Mouse (Mus musculus) olfactory bulb, adult 2 months (tissue): ENCODE measurements around the gene Lrrc8d. TPM values are rescaled to one million over a fixed set of nuclear protein-coding genes. Genes with fewer than 3 reads are reported as not detected.

ENCODE experiments used
- H3K27ac ChIP-seq: fragments of 200-500 bp; 2 replicates; pipeline ENCODE4 v1.5.1; 2012; ENCODE audit warnings: low read depth, low read length; ENCODE audit not compliant: insufficient read depth
- H3K4me1 ChIP-seq: fragments of 200-500 bp; 2 replicates; pipeline ENCODE4 v1.6.1; 2012; ENCODE audit warnings: low read length; ENCODE audit not compliant: control insufficient read depth, insufficient read depth
- H3K4me3 ChIP-seq: fragments of 200-500 bp; 2 replicates; pipeline ENCODE4 v1.5.1; 2012; ENCODE audit warnings: mild to moderate bottlenecking, low read depth, low read length, moderate library complexity; ENCODE audit not compliant: insufficient read depth
- CTCF ChIP-seq: fragments of 200-500 bp; IDR thresholded peaks from 2 replicates; pipeline ENCODE4 v1.5.1; 2012; ENCODE audit warnings: low read depth, mild to moderate bottlenecking, low read length, moderate library complexity; ENCODE audit not compliant: insufficient read depth
- POLR2A ChIP-seq: fragments of 200-500 bp; IDR thresholded peaks from 2 replicates; pipeline ENCODE4 v1.6.1; 2012; ENCODE audit warnings: mild to moderate bottlenecking, low read depth, low read length, moderate library complexity; ENCODE audit not compliant: insufficient read depth
- WGBS: fragments of 180-500 bp; shearing (Covaris S2); methylation state at CpG from one replicate; pipeline ENCODE4 v1.1.7; 2018; 5-methylcytosine and 5-hydroxymethylcytosine counted together
- polyA plus RNA-seq: library from polyadenylated mRNA; stranded (reverse); fragments of >200 nt; gene quantifications from 2 replicates; pipeline ENCODE4 v1.2.4, GENCODE M21; 2012; ENCODE audit warnings: low replicate concordance; ENCODE audit not compliant: missing spikeins, insufficient read depth, insufficient read length

Gene Lrrc8d
- polyA plus RNA-seq, 1 experiment = not detected

DNA sequence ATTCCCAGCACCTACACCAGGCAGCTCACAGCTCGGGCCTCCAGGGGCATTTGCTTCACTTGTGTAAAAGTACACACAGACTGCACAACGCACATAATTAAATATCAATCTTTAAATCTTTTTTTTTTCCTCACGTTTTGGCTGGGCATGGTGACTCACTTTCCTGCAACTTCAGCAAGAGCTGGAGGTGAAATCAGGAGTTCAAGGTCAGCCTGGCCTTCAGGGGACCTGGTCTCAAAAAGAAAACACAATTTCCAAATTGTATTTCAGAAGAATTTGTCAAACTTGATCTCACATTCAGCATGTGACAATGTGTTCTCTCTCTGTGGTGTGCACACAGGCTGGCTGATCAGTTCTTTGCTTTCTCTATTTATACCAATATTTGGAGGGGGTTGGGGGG lies 1.9 kb upstream of the Lrrc8d start:
- TF ChIP-seq POLR2A (no peak), CTCF (no peak)
- no peak overlapping the region for H3K4me3 ChIP-seq
- no peak overlapping the region for H3K27ac ChIP-seq
- 93% methylated on average over 3 of the region's 3 CpGs for WGBS
- peaks cover 10% of the 10 kb centered on the region for H3K4me1 ChIP-seq

- no peak overlapping the region for H3K27ac ChIP-seq
- no peak overlapping the region for H3K4me3 ChIP-seq
- H3K4me1 ChIP-seq = peaks cover 14% of the 10 kb centered on the region
- no peak for TF ChIP-seq POLR2A
- TF ChIP-seq CTCF = no peak
- WGBS = 59% methylated on average over 7 of the region's 7 CpGs
Measured at GRCm38 (mm10) chr5:105698694-105699093, 1.1 kb upstream of the Lrrc8d start.

DNA sequence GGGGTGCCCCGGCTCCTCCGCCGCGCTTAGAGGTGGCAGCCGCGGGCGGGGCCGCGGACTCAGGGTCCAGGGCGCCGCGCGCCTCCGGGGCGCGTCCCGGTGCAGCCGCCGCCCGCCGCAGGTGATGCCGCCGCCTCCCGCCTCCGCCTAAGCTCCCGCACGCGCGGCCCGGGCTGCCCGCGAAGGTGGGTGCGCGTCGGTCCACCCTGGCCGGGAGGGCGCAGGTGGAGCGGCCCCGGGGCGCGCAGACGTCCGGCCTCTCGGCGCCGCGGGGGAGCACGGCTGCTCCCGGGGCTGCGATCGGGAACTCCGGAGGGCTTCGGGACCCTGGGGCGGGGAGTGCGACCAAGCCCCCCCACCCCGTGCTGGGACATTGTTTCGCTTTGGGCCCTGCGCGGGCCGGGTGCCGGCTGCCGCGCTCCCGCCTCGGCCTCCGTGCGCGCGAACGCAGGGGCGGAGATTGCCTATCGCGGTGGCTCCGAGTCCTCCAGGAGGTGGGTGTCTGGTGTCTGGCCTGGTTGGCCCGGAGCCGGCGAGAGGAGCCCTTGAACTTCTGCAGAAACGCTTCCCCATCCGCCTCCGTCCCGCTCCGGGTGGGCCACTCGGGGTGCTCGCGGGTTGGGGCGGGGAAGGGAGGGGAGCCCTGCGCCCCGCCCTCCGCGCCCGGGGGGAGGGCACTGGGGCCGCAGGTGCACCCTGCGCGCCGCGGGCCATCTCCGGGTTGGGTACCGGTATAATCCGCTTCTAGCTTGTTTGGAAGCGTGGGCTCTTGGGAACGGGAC lies 492 bp downstream of the Lrrc8d start:
- under 1% methylated on average over 85 of the region's 101 CpGs for WGBS
- TF ChIP-seq POLR2A = no peak
- no peak for TF ChIP-seq CTCF
- H3K4me3 ChIP-seq = peak overlapping the region; percentile 98
- H3K27ac ChIP-seq = peak overlapping the region; percentile 88
- H3K4me1 ChIP-seq = peaks cover 19% of the 10 kb centered on the region

DNA sequence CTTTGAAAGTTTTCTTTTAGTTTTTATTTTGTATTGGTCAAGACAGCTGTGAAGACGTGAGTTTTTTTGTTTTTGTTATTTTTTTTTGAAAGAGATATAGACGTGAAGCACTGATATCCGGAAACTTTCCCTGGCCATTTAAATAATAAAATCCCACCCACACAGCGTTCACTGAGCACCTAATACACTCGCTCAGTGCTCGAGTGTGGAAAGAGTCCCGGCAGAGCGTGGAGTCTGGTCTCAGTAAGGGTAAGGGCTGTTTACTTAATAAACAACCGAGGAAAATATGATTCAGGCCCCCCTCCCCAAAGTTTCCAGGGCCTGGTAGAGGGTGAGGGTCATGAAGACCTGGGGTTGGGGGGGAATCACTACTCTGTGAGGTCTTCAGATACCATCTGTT lies 1.6 kb downstream of the Lrrc8d start:
- Histone ChIP-seq H3K4me1 (peaks cover 19% of the 10 kb centered on the region), H3K27ac (no peak overlapping the region), H3K4me3 (peak overlapping the region; percentile 98)
- 56% methylated on average over 9 of the region's 9 CpGs for WGBS
- TF ChIP-seq POLR2A = no peak
- TF ChIP-seq CTCF = no peak

DNA sequence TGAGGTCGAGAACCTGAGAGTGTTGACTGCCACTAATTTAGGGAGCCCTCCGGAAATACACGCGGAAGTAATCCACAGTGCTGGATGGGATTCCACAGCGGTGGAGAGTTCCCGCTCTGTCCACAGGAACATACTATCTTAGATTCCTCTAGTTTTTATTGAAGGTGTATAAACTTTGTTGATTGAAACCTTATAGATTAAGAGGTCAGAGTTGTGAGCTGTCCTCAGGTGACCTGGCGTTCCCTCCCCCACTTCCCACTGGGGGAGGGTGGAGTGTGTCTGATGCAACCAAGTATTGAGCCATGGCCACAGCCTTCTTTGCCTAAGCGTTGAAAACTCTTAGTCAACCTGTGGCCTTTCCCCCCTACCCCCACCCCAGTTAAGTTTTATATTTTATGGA lies 2.1 kb downstream of the Lrrc8d start:
- Histone ChIP-seq H3K4me3 (no peak overlapping the region), H3K27ac (no peak overlapping the region), H3K4me1 (peaks cover 19% of the 10 kb centered on the region)
- WGBS = 86% methylated on average over 8 of the region's 8 CpGs
- TF ChIP-seq CTCF (no peak), POLR2A (no peak)

- Histone ChIP-seq H3K27ac (no peak overlapping the region), H3K4me3 (no peak overlapping the region), H3K4me1 (peaks cover 19% of the 10 kb centered on the region)
- 88% methylated on average over 9 of the region's 9 CpGs for WGBS
- TF ChIP-seq CTCF (no peak), POLR2A (no peak)
Measured at GRCm38 (mm10) chr5:105702580-105703285, 3.0 kb downstream of the Lrrc8d start.

GRCm38 (mm10) chr5:105703286-105703655 lies 3.5 kb downstream of the Lrrc8d start:
- no peak for TF ChIP-seq POLR2A
- TF ChIP-seq CTCF = no peak
- H3K27ac ChIP-seq = no peak overlapping the region
- peaks cover 19% of the 10 kb centered on the region for H3K4me1 ChIP-seq
- no peak overlapping the region for H3K4me3 ChIP-seq
- WGBS = 88% methylated on average over 11 of the region's 11 CpGs

- TF ChIP-seq POLR2A = no peak
- TF ChIP-seq CTCF = no peak
- Histone ChIP-seq H3K4me1 (peaks cover 15% of the 10 kb centered on the region), H3K4me3 (no peak overlapping the region), H3K27ac (no peak overlapping the region)
- WGBS = 49% methylated on average over 9 of the region's 9 CpGs
Measured at GRCm38 (mm10) chr5:105704573-105704972, 4.8 kb downstream of the Lrrc8d start.

- 85% methylated on average over 11 of the region's 11 CpGs for WGBS
- H3K4me3 ChIP-seq = no peak overlapping the region
- TF ChIP-seq CTCF = no peak
- no peak for TF ChIP-seq POLR2A
- H3K27ac ChIP-seq = no peak overlapping the region
- peaks cover 13% of the 10 kb centered on the region for H3K4me1 ChIP-seq
Measured at GRCm38 (mm10) chr5:105706635-105707034, 6.9 kb downstream of the Lrrc8d start.

DNA sequence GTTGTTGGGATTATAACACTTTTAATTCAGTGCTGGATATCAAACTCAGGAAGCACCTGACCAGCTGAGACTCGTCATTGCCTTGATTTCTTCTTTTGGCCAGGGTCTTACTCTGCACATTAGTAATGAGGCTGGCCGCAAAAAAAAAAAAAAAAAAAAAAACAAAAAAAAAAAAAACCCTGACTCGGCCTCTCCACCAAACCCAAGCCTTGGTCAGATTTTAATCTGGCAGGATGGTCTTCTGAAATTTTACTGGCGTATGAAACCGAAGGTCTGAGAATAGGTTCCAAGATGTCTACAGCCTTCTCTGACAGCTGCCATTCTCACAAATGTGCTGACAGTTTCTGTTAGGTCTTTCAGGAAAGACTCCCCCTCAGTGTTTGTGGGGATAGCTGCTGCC lies 8.5 kb downstream of the Lrrc8d start:
- no peak overlapping the region for H3K27ac ChIP-seq
- 84% methylated on average over 5 of the region's 5 CpGs for WGBS
- H3K4me3 ChIP-seq = no peak overlapping the region
- no peak for TF ChIP-seq CTCF
- TF ChIP-seq POLR2A = no peak
- peaks cover 12% of the 10 kb centered on the region for H3K4me1 ChIP-seq
